Mouse (Mus musculus) neural tube, embryonic 12.5 days (tissue): ENCODE measurements around the gene Lef1. TPM values are rescaled to one million over a fixed set of nuclear protein-coding genes. Genes with fewer than 3 reads are reported as not detected.

Experiments used
- ATAC-seq: fragments of 200-750 bp; cut with Nextera tagmentation; 2 replicates; pipeline ENCODE4 v1.8.0; 2017; ENCODE audit warnings: low read depth, mild to moderate bottlenecking, moderate TSS enrichment, moderate library complexity; ENCODE audit not compliant: low FRiP score
- H3K27ac ChIP-seq: fragments of 300-500 bp; sonication (generic); 2 replicates; pipeline ENCODE4 v1.5.1; 2016
- H3K27me3 ChIP-seq: fragments of 300-500 bp; sonication (generic); replicated peaks from 2 replicates; pipeline ENCODE4 v1.6.1; 2016; ENCODE audit warnings: mild to moderate bottlenecking
- H3K36me3 ChIP-seq: fragments of 300-500 bp; sonication (generic); 2 replicates; pipeline ENCODE4 v1.6.1; 2016; ENCODE audit warnings: mild to moderate bottlenecking
- H3K4me1 ChIP-seq: fragments of 300-500 bp; sonication (generic); 2 replicates; pipeline ENCODE4 v1.6.1; 2016
- H3K4me2 ChIP-seq: fragments of 300-500 bp; sonication (generic); replicated peaks from 2 replicates; pipeline ENCODE4 v1.6.1; 2016; ENCODE audit warnings: mild to moderate bottlenecking
- H3K4me3 ChIP-seq: fragments of 300-500 bp; sonication (generic); 2 replicates; pipeline ENCODE4 v1.5.1; 2016
- H3K9ac ChIP-seq: fragments of 300-500 bp; sonication (generic); 2 replicates; pipeline ENCODE4 v1.6.1; 2016; ENCODE audit warnings: mild to moderate bottlenecking
- H3K9me3 ChIP-seq: fragments of 300-500 bp; sonication (generic); 2 replicates; pipeline ENCODE4 v1.6.1; 2016; ENCODE audit warnings: mild to moderate bottlenecking
- WGBS: fragments of 180-500 bp; shearing (Covaris S2); methylation state at CpG from one replicate; pipeline ENCODE4 v1.1.7; 2016; 5-methylcytosine and 5-hydroxymethylcytosine counted together
- polyA plus RNA-seq: library from polyadenylated mRNA; unstranded; fragments of >200 nt; fragmentation: Nextera tagmentation; extraction: Ambion mirVana; gene quantifications from 2 replicates; pipeline ENCODE4 v1.2.1, GENCODE M21; 2016

The Lef1 gene
- polyA plus RNA-seq, 1 experiment from 2014 or later, result 16.3 TPM

GRCm38 (mm10) chr3:131089721-131090120 is 20.6 kb upstream of the Lef1 start:
- WGBS, result 19% methylated on average over 3 of the region's 3 CpGs
- Histone ChIP-seq H3K9ac (no peak overlapping the region), H3K9me3 (no peaks in the 10 kb centered on the region), H3K27ac (no peak overlapping the region), H3K27me3 (no peaks in the 10 kb centered on the region), H3K36me3 (no peaks in the 10 kb centered on the region), H3K4me3 (no peak overlapping the region), H3K4me1 (no peaks in the 10 kb centered on the region), H3K4me2 (no peak overlapping the region)
- no peak for ATAC-seq

- no peak overlapping the region for H3K4me2 ChIP-seq
- 59% methylated on average over 6 of the region's 6 CpGs for WGBS
- no peak for ATAC-seq
Observed at GRCm38 (mm10) chr3:131092113-131092512, 18.2 kb upstream of the Lef1 start.

GRCm38 (mm10) chr3:131093736-131094135 is 16.5 kb upstream of the Lef1 start:
- no peaks in the 10 kb centered on the region for H3K9me3 ChIP-seq
- no peak overlapping the region for H3K4me2 ChIP-seq
- no peaks in the 10 kb centered on the region for H3K4me1 ChIP-seq
- H3K27ac ChIP-seq, result no peak overlapping the region
- H3K36me3 ChIP-seq, result no peaks in the 10 kb centered on the region
- WGBS, result 71% methylated on average over 12 of the region's 12 CpGs
- no peaks in the 10 kb centered on the region for H3K27me3 ChIP-seq
- no peak overlapping the region for H3K4me3 ChIP-seq
- no peak for ATAC-seq
- H3K9ac ChIP-seq, result no peak overlapping the region

More at GRCm38 (mm10) chr3:131092113-131092512, 18.2 kb upstream of the Lef1 start:
- Histone ChIP-seq H3K27ac (no peak overlapping the region), H3K4me1 (no peaks in the 10 kb centered on the region), H3K4me3 (no peak overlapping the region), H3K36me3 (no peaks in the 10 kb centered on the region), H3K27me3 (no peaks in the 10 kb centered on the region), H3K9ac (no peak overlapping the region), H3K9me3 (no peaks in the 10 kb centered on the region)

- Histone ChIP-seq H3K9ac (no peak overlapping the region), H3K9me3 (no peaks in the 10 kb centered on the region), H3K36me3 (no peaks in the 10 kb centered on the region), H3K4me2 (no peak overlapping the region), H3K27ac (no peak overlapping the region), H3K27me3 (no peaks in the 10 kb centered on the region), H3K4me3 (no peak overlapping the region), H3K4me1 (no peaks in the 10 kb centered on the region)
- ATAC-seq, result no peak
- WGBS, result 93% methylated on average over 4 of the region's 4 CpGs
Observed at GRCm38 (mm10) chr3:131096105-131096504, 14.2 kb upstream of the Lef1 start.

DNA sequence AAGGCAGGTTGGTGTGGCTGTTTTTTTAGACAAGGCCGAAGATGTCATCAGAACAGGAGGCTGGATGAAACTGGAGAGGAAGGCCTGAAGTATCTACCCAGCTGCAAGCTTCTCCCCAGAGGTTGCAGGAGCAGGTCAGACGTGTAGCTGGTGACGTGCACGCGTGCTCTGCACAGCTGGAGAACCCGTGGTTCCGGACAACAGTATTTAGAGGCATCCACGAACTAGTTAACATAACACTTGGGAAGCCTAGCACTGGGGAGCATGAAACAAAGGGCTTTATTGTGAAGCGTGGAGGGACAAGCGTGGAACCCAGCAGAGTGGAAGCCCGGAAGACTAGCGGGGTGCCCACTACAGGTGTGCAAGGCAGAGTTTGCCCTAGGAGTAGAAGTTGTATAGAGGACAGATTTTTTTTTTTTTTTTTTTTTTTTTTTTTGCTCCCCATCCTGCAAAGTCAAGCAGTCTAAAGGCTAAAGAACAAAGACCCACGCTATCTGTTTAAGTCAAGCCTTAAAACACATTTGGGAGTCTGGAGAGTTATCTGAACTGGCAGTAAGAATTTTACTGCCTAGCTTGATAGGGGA is 8.0 kb upstream of the Lef1 start:
- WGBS, result 9% methylated on average over 13 of the region's 13 CpGs
- Histone ChIP-seq H3K4me1 (peaks cover 11% of the 10 kb centered on the region), H3K27me3 (peaks cover 36% of the 10 kb centered on the region), H3K9ac (no peak overlapping the region), H3K4me3 (no peak overlapping the region), H3K27ac (no peak overlapping the region), H3K9me3 (no peaks in the 10 kb centered on the region), H3K4me2 (no peak overlapping the region), H3K36me3 (no peaks in the 10 kb centered on the region)
- no peak for ATAC-seq

DNA sequence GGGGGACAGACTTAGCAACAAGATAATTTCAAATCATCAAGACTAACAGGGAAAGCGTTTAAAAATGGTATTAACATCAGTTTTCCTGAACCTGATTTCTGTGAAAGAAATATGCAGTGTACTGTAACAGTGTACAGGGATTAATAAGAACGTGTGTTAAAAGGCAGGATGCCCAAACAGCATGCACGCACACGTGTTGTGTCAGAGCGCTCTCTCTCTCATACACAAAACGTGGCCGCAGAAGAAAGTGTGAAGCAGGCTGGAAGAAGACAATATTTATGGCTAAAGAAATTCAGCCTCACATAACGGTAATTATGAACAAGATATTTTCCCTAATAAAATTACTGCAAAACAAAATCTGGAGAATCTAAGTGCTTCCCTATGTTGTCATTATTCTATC is 4.9 kb upstream of the Lef1 start:
- Histone ChIP-seq H3K4me1 (peaks cover 27% of the 10 kb centered on the region), H3K9me3 (no peaks in the 10 kb centered on the region), H3K27me3 (peaks cover 61% of the 10 kb centered on the region), H3K4me2 (peak overlapping the region; percentile 62), H3K4me3 (no peak overlapping the region), H3K27ac (no peak overlapping the region), H3K9ac (no peak overlapping the region), H3K36me3 (no peaks in the 10 kb centered on the region)
- no peak for ATAC-seq
- 33% methylated on average over 8 of the region's 8 CpGs for WGBS

DNA sequence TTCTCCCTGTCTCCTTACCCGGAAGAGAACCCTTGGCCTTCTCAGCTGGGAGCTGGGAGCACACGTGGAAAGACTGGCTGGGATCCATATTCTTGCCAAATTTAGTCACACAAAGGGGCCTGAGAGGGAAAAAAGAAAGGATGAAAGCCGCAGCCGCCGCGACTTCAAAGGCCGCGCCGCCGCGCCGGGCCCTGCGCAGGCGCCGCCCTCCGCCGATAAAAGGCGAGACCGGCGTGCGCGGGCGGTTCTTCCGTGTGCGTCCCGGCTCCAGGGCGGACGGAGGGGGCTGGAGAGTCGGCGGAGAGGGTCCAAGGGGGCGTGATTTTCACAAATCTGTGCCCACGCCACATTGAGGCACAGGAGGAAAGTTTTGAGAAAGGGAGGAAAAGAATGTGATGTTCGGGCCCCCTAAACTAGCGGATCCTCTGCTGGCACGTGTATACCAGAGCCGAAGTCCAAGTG is 4.3 kb upstream of the Lef1 start:
- WGBS, result under 1% methylated on average over 36 of the region's 36 CpGs
- 0 out of 2 replicates have a peak overlapping the region, but pooled peaks have one; percentile 4 for H3K9ac ChIP-seq
- no peaks in the 10 kb centered on the region for H3K9me3 ChIP-seq
- H3K4me3 ChIP-seq, result peak overlapping the region; percentile 31
- ATAC-seq, result peak; percentile 65
- peak overlapping the region; percentile 62 for H3K4me2 ChIP-seq
- no peaks in the 10 kb centered on the region for H3K36me3 ChIP-seq
- peaks cover 66% of the 10 kb centered on the region for H3K27me3 ChIP-seq
- H3K4me1 ChIP-seq, result peaks cover 30% of the 10 kb centered on the region
- H3K27ac ChIP-seq, result no peak overlapping the region

DNA sequence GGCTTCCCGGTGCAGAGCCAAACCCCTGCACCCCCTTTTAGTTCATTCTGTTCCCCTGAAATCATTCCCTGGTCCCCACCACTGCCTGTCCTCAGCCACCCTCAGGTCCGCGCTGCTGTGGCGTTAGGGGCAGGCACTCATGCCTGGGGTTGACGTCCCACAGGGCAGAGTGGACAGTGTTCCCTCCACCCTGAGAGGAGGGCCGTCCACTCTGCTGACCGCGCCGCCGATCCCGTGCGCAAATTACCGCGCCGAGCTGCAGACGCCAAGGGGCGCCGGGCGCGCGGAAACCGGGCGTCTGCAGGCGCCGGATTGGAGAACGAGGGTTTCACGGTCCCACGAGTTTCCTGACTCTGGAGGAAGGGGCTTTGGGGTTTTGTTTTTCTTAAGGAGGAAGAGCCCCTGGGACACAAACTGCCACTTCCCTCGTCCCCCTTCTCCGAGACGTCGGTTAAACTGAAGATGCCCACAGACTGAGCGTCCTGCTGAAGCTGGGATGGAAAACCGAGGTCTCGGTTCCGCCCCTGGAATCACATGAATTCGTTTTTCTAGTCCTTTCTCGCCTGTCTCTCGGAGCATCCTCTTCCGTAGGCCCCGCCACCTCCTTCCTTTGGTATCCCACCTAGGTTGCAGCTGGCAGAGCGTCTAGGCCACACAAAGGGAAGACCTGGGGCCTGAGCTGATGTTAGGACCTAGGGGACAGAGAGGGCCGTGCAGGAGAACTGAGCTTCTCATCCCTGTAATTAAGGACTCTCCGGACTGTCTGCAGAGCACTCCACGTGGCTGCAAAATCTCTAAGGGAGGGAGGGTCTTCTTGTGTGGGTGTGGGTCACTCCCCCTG is 3.6 kb upstream of the Lef1 start:
- H3K27ac ChIP-seq, result no peak overlapping the region
- WGBS, result under 1% methylated on average over 45 of the region's 45 CpGs
- no peaks in the 10 kb centered on the region for H3K36me3 ChIP-seq
- peaks cover 37% of the 10 kb centered on the region for H3K4me1 ChIP-seq
- no peaks in the 10 kb centered on the region for H3K9me3 ChIP-seq
- H3K4me2 ChIP-seq, result peak overlapping the region; percentile 62
- ATAC-seq, result peak; percentile 22; the same call in 1 of the 2 replicates
- H3K9ac ChIP-seq, result 0 out of 2 replicates have a peak overlapping the region, but pooled peaks have one; percentile 4
- H3K27me3 ChIP-seq, result peaks cover 73% of the 10 kb centered on the region
- H3K4me3 ChIP-seq, result peak overlapping the region; percentile 31

DNA sequence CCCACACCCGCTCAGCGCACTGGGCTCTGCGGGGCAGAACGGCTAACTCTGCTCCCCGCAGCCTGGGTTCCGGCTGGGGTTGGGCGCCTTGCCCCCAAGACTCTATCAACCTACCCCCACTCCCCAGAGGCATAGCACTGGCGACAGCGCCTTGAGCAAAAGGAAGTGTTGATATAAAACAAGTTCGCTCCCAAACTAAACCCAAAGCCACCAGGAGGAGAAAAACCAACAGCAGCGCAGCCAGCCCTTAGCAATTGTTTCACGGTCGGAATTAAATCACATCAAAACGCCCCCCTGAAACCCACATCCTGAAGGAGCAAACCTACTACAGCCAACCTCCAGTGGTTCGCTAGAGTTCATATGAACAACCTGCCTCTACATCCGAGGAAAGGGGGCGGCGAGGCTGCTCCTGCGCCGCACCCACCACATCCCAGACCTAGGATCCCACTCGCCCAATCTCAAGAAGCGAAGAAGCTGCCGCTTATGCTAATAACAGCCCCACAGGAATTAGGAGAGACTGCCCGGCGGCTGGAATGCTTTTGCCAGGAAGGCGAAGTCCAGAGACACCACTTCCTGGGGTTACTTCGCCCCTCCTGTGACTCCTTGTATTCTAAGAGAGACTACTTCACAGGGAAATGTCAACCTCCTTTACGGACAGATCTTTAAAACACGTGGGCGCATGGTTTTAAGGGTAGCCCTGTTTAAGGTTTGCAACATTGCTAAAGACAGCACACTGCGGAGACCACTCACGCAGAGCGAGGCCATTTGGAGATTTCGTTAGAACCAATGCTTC is 2.8 kb upstream of the Lef1 start:
- H3K36me3 ChIP-seq, result no peaks in the 10 kb centered on the region
- no peak for ATAC-seq
- H3K27ac ChIP-seq, result no peak overlapping the region
- 0 out of 2 replicates have a peak overlapping the region, but pooled peaks have one; percentile 3 for H3K9ac ChIP-seq
- H3K4me2 ChIP-seq, result peak overlapping the region; percentile 62
- H3K9me3 ChIP-seq, result no peaks in the 10 kb centered on the region
- H3K4me3 ChIP-seq, result no peak overlapping the region
- WGBS, result 1% methylated on average over 34 of the region's 34 CpGs
- H3K4me1 ChIP-seq, result peaks cover 45% of the 10 kb centered on the region
- peaks cover 82% of the 10 kb centered on the region for H3K27me3 ChIP-seq

GRCm38 (mm10) chr3:131108094-131108653 is 2.1 kb upstream of the Lef1 start:
- Histone ChIP-seq H3K4me1 (peaks cover 47% of the 10 kb centered on the region), H3K27ac (no peak overlapping the region), H3K9me3 (no peaks in the 10 kb centered on the region), H3K27me3 (peaks cover 87% of the 10 kb centered on the region), H3K4me2 (peak overlapping the region; percentile 62; the same call in 1 of the 2 replicates), H3K36me3 (no peaks in the 10 kb centered on the region), H3K9ac (no peak overlapping the region), H3K4me3 (no peak overlapping the region)
- 2% methylated on average over 9 of the region's 9 CpGs for WGBS
- ATAC-seq, result no peak

- Histone ChIP-seq H3K9ac (no peak overlapping the region), H3K4me1 (peaks cover 47% of the 10 kb centered on the region), H3K9me3 (no peaks in the 10 kb centered on the region), H3K27ac (no peak overlapping the region), H3K4me3 (peak overlapping the region; percentile 52), H3K4me2 (peak overlapping the region; percentile 93), H3K36me3 (no peaks in the 10 kb centered on the region), H3K27me3 (peaks cover 83% of the 10 kb centered on the region)
- ATAC-seq, result no peak
- WGBS, result under 1% methylated on average over 15 of the region's 15 CpGs
Observed at GRCm38 (mm10) chr3:131109066-131109685, 1.1 kb upstream of the Lef1 start.
